Mouse (Mus musculus) heart, adult 2 months (tissue): ENCODE measurements around the gene Ascl3. TPM values are rescaled to one million over a fixed set of nuclear protein-coding genes. Genes with fewer than 3 reads are reported as not detected.

Experiments
- DNase-seq, 2 experiments: peaks; one replicate each; pipeline ENCODE4 v3.0.0; 2021
- H3K27ac ChIP-seq: fragments of 200-600 bp; 2 replicates; pipeline ENCODE4 v1.8.1; 2022
- H3K27me3 ChIP-seq: fragments of 200-500 bp; 2 replicates; pipeline ENCODE4 v1.6.1; 2012; ENCODE audit warnings: mild to moderate bottlenecking, low read length, inconsistent platforms, mixed read lengths; ENCODE audit not compliant: control insufficient read depth, insufficient read depth
- H3K36me3 ChIP-seq: fragments of 200-500 bp; 2 replicates; pipeline ENCODE4 v1.6.1; 2012; ENCODE audit warnings: low read length, inconsistent platforms; ENCODE audit not compliant: control insufficient read depth, insufficient read depth
- H3K4me1 ChIP-seq: fragments of 200-500 bp; 2 replicates; pipeline ENCODE4 v1.6.1; 2011; ENCODE audit warnings: low read length; ENCODE audit not compliant: control insufficient read depth, insufficient read depth
- H3K4me3 ChIP-seq: fragments of 200-600 bp; 2 replicates; pipeline ENCODE4 v1.8.1; 2022
- H3K79me2 ChIP-seq: fragments of 200-500 bp; replicated peaks from 2 replicates; pipeline ENCODE4 v1.6.1; 2012; ENCODE audit warnings: mild to moderate bottlenecking, inconsistent platforms, low read length, moderate library complexity, mixed read lengths; ENCODE audit not compliant: control insufficient read depth, insufficient read depth
- H3K9ac ChIP-seq: fragments of 200-500 bp; 2 replicates; pipeline ENCODE4 v1.6.1; 2012; ENCODE audit warnings: low read depth, mild to moderate bottlenecking, control low read depth, inconsistent platforms, low read length, mixed read lengths
- CTCF ChIP-seq: fragments of 200-600 bp; IDR thresholded peaks from 2 replicates; pipeline ENCODE4 v1.8.1; 2022; ENCODE audit warnings: antibody characterized with exemption, mild to moderate bottlenecking, moderate library complexity
- EP300 ChIP-seq: fragments of 200-500 bp; IDR thresholded peaks from 2 replicates; pipeline ENCODE4 v1.6.1; 2011; ENCODE audit warnings: low read depth, low read length, control low read depth; ENCODE audit not compliant: insufficient read depth
- POLR2A ChIP-seq: fragments of 200-500 bp; IDR thresholded peaks from 2 replicates; pipeline ENCODE4 v1.6.1; 2011; ENCODE audit warnings: mild to moderate bottlenecking, low read depth, low read length, control low read depth; ENCODE audit not compliant: insufficient read depth
- WGBS: fragments of 180-500 bp; shearing (Covaris S2); methylation state at CpG from one replicate; pipeline ENCODE4 v1.1.7; 2018; 5-methylcytosine and 5-hydroxymethylcytosine counted together
- intact Hi-C: fragments of 180-260 bp; cut with DNase I; formaldehyde crosslinking; loops from one replicate; pipeline ENCODE4 v1.15.1; 2025
- polyA plus RNA-seq: library from polyadenylated mRNA; depleted of rRNA; stranded (reverse); fragments of >200 nt; gene quantifications from 2 replicates; pipeline ENCODE4 v1.2.3, GENCODE M21; 2012
- total RNA-seq, 2 experiments: library from RNA; stranded (reverse); gene quantifications; 2 replicates each; pipeline ENCODE4 v1.2.3; 2021

Gene Ascl3
- total and polyA plus RNA-seq, 3 experiments: not detected

GRCm38 (mm10) chr7:109695339-109695726, 36.2 kb downstream of the Ascl3 start:
- Histone ChIP-seq H3K36me3 (no peaks in the 10 kb centered on the region), H3K4me1 (0 out of 2 replicates have a peak, but pooled peaks cover 1% of the 10 kb centered on the region), H3K27me3 (no peaks in the 10 kb centered on the region), H3K4me3 (no peak overlapping the region), H3K9ac (no peak overlapping the region), H3K27ac (no peak overlapping the region), H3K79me2 (no peaks in the 10 kb centered on the region)
- TF ChIP-seq CTCF: no peak
- no peak for TF ChIP-seq EP300
- TF ChIP-seq POLR2A: no peak
- DNase-seq: no peak
- WGBS: 90% methylated on average over 10 of the region's 10 CpGs
- intact Hi-C loops: no loop called here

GRCm38 (mm10) chr7:109694576-109695338, 36.8 kb downstream of the Ascl3 start:
- Histone ChIP-seq H3K9ac (no peak overlapping the region), H3K4me3 (no peak overlapping the region), H3K36me3 (no peaks in the 10 kb centered on the region), H3K4me1 (0 out of 2 replicates have a peak, but pooled peaks cover 1% of the 10 kb centered on the region), H3K27me3 (no peaks in the 10 kb centered on the region), H3K27ac (no peak overlapping the region), H3K79me2 (no peaks in the 10 kb centered on the region)
- intact Hi-C loops: no loop called here
- TF ChIP-seq POLR2A (no peak), CTCF (no peak), EP300 (no peak)
- DNase-seq: no peak
- 81% methylated on average over 13 of the region's 13 CpGs for WGBS

GRCm38 (mm10) chr7:109690961-109691360, 40.6 kb downstream of the Ascl3 start:
- Histone ChIP-seq H3K79me2 (no peaks in the 10 kb centered on the region), H3K27ac (peak overlapping the region; percentile 20; the same call in 1 of the 2 replicates), H3K4me1 (0 out of 2 replicates have a peak, but pooled peaks cover 1% of the 10 kb centered on the region), H3K4me3 (no peak overlapping the region), H3K36me3 (0 out of 2 replicates have a peak, but pooled peaks cover 2% of the 10 kb centered on the region), H3K27me3 (no peaks in the 10 kb centered on the region), H3K9ac (no peak overlapping the region)
- WGBS: 49% methylated on average over 5 of the region's 5 CpGs
- intact Hi-C loops: no loop called here
- no peak for TF ChIP-seq CTCF
- no peak for DNase-seq

GRCm38 (mm10) chr7:109690101-109690500, 41.4 kb downstream of the Ascl3 start:
- 88% methylated on average over 3 of the region's 3 CpGs for WGBS
- TF ChIP-seq POLR2A: no peak
- peak; percentile 49 for TF ChIP-seq CTCF
- TF ChIP-seq EP300: no peak
- intact Hi-C loops: no loop called here

GRCm38 (mm10) chr7:109686585-109687128, 44.9 kb downstream of the Ascl3 start:
- TF ChIP-seq EP300 (no peak), CTCF (no peak), POLR2A (no peak)
- Histone ChIP-seq H3K9ac (no peak overlapping the region), H3K79me2 (no peaks in the 10 kb centered on the region), H3K4me1 (0 out of 2 replicates have a peak, but pooled peaks cover 1% of the 10 kb centered on the region), H3K4me3 (no peak overlapping the region), H3K27ac (no peak overlapping the region), H3K36me3 (0 out of 2 replicates have a peak, but pooled peaks cover 2% of the 10 kb centered on the region), H3K27me3 (no peaks in the 10 kb centered on the region)
- DNase-seq: no peak
- intact Hi-C loops: no loop called here
- 33% methylated on average over 9 of the region's 9 CpGs for WGBS

More at GRCm38 (mm10) chr7:109690101-109690500, 41.4 kb downstream of the Ascl3 start:
- H3K27ac ChIP-seq: no peak overlapping the region; the same call in 1 of the 2 replicates
- H3K4me3 ChIP-seq: no peak overlapping the region
- DNase-seq: no peak
- no peak overlapping the region for H3K9ac ChIP-seq
- no peaks in the 10 kb centered on the region for H3K27me3 ChIP-seq
- H3K4me1 ChIP-seq: 0 out of 2 replicates have a peak, but pooled peaks cover 1% of the 10 kb centered on the region
- no peaks in the 10 kb centered on the region for H3K79me2 ChIP-seq
- 0 out of 2 replicates have a peak, but pooled peaks cover 2% of the 10 kb centered on the region for H3K36me3 ChIP-seq

- intact Hi-C loops: no loop called here
- Histone ChIP-seq H3K27ac (no peak overlapping the region), H3K9ac (no peak overlapping the region), H3K36me3 (no peaks in the 10 kb centered on the region), H3K79me2 (no peaks in the 10 kb centered on the region), H3K4me1 (no peaks in the 10 kb centered on the region), H3K4me3 (no peak overlapping the region), H3K27me3 (no peaks in the 10 kb centered on the region)
- DNase-seq: no peak
- WGBS: 100% methylated on average over 1 of the region's 1 CpGs
- TF ChIP-seq POLR2A (no peak), EP300 (no peak), CTCF (no peak)
Observed at GRCm38 (mm10) chr7:109680879-109681278, 50.6 kb downstream of the Ascl3 start.
